Mouse (Mus musculus): ENCODE data around the gene 1700013F07Rik. TPM values are rescaled to one million over a fixed set of nuclear protein-coding genes. Genes with fewer than 3 reads are reported as not detected.

1700013F07Rik gene
- 0.25 TPM in 1 of 2 replicates, not detected in the other for polyA plus RNA-seq (2012; rRNA removed)

GRCm38 (mm10) chr3:108533951-108534350 is at the start of gene 1700013F07Rik:
TSS of gene 1700013F07Rik (plus strand) at chr3:108534150.

GRCm38 (mm10) chr3:108536517-108537260 is 2.7 kb downstream of the 1700013F07Rik start, which contains the start of gene 5330417C22Rik:
TSS of gene 5330417C22Rik (minus strand) at chr3:108536536.

DNA sequence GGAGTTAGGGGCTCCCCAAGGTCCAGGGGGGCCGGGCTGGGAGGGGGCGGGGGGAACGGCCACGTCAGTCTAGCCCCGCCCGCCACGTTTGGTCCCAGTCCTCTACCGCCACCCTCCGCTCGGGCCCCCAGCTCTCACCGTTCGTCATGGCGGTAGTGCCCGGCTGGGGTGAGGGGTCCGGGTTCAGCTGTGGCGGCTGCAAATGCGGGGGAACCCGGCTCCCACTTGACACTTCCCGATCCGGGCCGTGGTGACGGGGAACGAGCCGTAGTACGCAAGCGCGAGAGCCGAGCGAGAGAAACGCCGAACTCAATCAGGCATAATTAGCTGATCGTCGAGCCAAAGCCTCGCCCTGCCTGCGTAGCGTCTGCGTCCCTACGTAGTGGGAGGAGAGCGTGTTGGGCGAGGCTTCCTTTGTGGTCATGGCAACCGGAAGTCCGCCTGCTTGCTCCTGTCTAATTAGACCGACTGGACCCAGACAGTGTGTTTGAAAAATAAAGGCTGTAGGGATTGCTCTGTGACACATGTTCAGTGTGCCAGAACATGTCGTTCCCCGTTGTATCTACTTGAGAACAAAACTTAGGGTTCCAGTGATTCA is 28.3 kb downstream of the 1700013F07Rik start, which contains the start of gene Tmem167b:
Gene Tmem167b, minus strand, starts transcription at position 334 of the 598 bp plus-strand sequence.

GRCm38 (mm10) chr3:108571443-108572294 is 37.7 kb downstream of the 1700013F07Rik start, which contains the start of gene Taf13:
TSS of gene Taf13 (plus strand) at chr3:108571698.

DNA sequence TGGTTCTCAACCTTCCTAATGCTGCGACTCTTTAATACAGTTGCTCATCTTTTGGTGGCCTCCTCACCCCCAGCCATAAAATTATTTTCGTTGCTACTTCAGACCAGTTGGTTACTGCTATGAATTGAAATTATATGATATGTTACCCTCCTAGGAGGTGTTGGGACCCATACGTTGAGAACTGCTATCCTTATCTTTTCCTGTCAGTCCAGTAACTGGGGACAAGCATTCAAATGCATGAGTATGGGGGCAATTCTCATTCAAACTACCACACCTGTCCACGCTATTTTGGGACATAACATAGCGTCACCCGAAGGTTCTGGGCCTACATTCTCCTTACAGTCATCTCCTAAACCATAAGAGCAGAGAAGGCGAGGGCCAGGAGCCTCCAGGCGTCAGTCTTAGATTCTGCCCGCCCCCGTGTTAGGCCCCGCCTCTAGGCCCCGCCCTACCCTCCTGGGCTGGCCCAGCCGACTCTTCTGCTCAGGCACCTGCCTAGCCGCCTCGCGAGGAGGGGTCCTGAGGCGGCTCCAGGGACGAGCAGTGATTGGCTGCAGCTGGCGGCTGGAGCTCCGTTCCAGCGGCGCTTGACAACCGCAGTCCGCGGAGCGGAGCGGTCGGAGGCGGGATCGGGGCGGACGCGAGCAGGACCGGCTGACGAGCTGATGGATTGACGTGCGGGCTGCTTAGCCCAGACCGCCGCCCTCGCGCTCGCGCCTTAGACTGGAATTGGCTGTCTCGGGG is 57.0 kb downstream of the 1700013F07Rik start, which contains the start of gene Wdr47:
Gene Wdr47, plus strand, starts transcription at position 494 of the 744 bp plus-strand sequence.

Other genes with a start within 250 kb of the 1700013F07Rik start
- not detected in 2 replicates for gene Mybphl, start 169.2 kb upstream of the 1700013F07Rik start, polyA plus RNA-seq (2012; rRNA removed)
- gene Psrc1, start 150.3 kb upstream of the 1700013F07Rik start, polyA plus RNA-seq (2012; rRNA removed), result 4.6 and 4.7 TPM in 2 replicates
- gene Celsr2, start 118.6 kb upstream of the 1700013F07Rik start, polyA plus RNA-seq (2012; rRNA removed), result 6.6 and 7.8 TPM in 2 replicates
- 32.2 and 34.6 TPM in 2 replicates for gene Sars, start 88.9 kb upstream of the 1700013F07Rik start, polyA plus RNA-seq (2012; rRNA removed)
- 100 and 113 TPM in 2 replicates for gene 5330417C22Rik, start 2.4 kb downstream of the 1700013F07Rik start, polyA plus RNA-seq (2012; rRNA removed)
- 4.5 and 5.4 TPM in 2 replicates for gene Tmem167b, start 28.3 kb downstream of the 1700013F07Rik start, polyA plus RNA-seq (2012; rRNA removed)
- gene Taf13, start 37.5 kb downstream of the 1700013F07Rik start, polyA plus RNA-seq (2012; rRNA removed), result 1.3 and 1.8 TPM in 2 replicates
- gene Wdr47, start 57.1 kb downstream of the 1700013F07Rik start, polyA plus RNA-seq (2012; rRNA removed), result 2.5 and 2.7 TPM in 2 replicates
- gene Clcc1, start 119.8 kb downstream of the 1700013F07Rik start, polyA plus RNA-seq (2012; rRNA removed), result 22.7 and 27.9 TPM in 2 replicates
- 8.8 and 10.6 TPM in 2 replicates for gene Gpsm2, start 188.2 kb downstream of the 1700013F07Rik start, polyA plus RNA-seq (2012; rRNA removed)
- 0.03 and 0.05 TPM in 2 replicates for gene Aknad1, start 205.5 kb downstream of the 1700013F07Rik start, polyA plus RNA-seq (2012; rRNA removed)